ENCODE assay signal across 13 mouse cellular contexts in the genomic region with DNA sequence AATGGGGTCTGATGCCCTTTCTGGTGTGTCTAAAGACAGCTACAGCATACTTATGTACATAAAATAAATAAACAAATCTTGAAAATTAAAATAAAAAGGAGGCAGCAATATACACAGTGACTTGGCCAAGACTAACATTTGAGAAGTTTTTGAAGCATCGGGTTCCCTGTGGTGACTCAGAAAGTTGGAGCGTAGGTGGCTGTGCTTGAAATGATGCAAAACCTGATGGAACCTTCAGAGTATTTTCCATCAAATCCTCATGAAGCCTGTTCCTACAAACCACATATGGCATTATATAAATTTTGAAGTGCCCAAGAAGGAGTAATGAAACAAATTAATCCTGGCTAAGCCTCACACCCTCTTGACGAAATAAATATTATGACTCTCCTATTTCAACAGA.
"Had no signal": no experiment of that assay in that cellular context is flagged by ENCODE, and none has a peak within 500 bp of the region (broad histone marks: within the 10 kb centered on the region; RNA-seq: fewer than 3 reads in every experiment).

No protein-coding gene starts in this region.

- DNase-seq: kidney, adult 8-10 months; kidney, postnatal 10 days; kidney, postnatal 36 days; layer of hippocampus, adult 9-11 months; liver, embryonic 13.5 days; lung, adult 2 months; lung, postnatal 14 days; lung, postnatal 4 days; midbrain, embryonic 14.5 days; thymus, adult 2 months; thymus, postnatal 14 days; thymus, postnatal 4 days had no signal

- ATAC-seq: intestine, postnatal 0 days had no signal
